Mouse (Mus musculus) ZHBTc4 (cell line): ENCODE measurements at regions not wholly inside any gene's neighbourhood (a gene's known extent, or its start where the extent isn't known, plus 50 kb on each side); places are given as distances from the start of the nearest gene placed in this dataset.
A peak's percentile ranks its signal among the peaks of the same experiment; 100 is the strongest.

Source experiments
- DNase-seq: peaks from one replicate; pipeline ENCODE4 v3.0.0-alpha.2; 2011; ENCODE audit warnings: low read depth, low spot score

GRCm38 (mm10) chr2:170294657-170295056 is 133.0 kb downstream of the Bcas1 start:
- no peak for DNase-seq

- DNase-seq: no peak
Measured at GRCm38 (mm10) chr2:170291841-170292655, 135.6 kb downstream of the Bcas1 start.

GRCm38 (mm10) chr2:170289378-170289960 is 138.2 kb downstream of the Bcas1 start:
- DNase-seq: peak; percentile 35

GRCm38 (mm10) chr2:170288787-170289186 is 138.9 kb downstream of the Bcas1 start:
- DNase-seq: no peak

GRCm38 (mm10) chr2:170288196-170288595 is 139.4 kb downstream of the Bcas1 start:
- no peak for DNase-seq

- DNase-seq: no peak
Measured at GRCm38 (mm10) chr2:170287301-170287885, 139.5 kb upstream of the Zfp217 start.

- DNase-seq: no peak
Measured at GRCm38 (mm10) chr2:170286773-170287172, 138.9 kb upstream of the Zfp217 start.

GRCm38 (mm10) chr2:170282463-170282862 is 134.6 kb upstream of the Zfp217 start:
- peak; percentile 68 for DNase-seq

- DNase-seq: no peak
Measured at GRCm38 (mm10) chr2:170281311-170282008, 133.6 kb upstream of the Zfp217 start.

- no peak for DNase-seq
Measured at GRCm38 (mm10) chr2:170280733-170281132, 132.8 kb upstream of the Zfp217 start.

- no peak for DNase-seq
Measured at GRCm38 (mm10) chr2:170277896-170278295, 130.0 kb upstream of the Zfp217 start.

GRCm38 (mm10) chr2:170277182-170277767 is 129.4 kb upstream of the Zfp217 start:
- DNase-seq: no peak

- no peak for DNase-seq
Measured at GRCm38 (mm10) chr2:170275687-170276086, 127.8 kb upstream of the Zfp217 start.

GRCm38 (mm10) chr2:170269926-170270577 is 122.1 kb upstream of the Zfp217 start:
- no peak for DNase-seq

GRCm38 (mm10) chr2:170268080-170268479 is 120.2 kb upstream of the Zfp217 start:
- DNase-seq: no peak

- DNase-seq: no peak
Measured at GRCm38 (mm10) chr2:170267152-170267551, 119.2 kb upstream of the Zfp217 start.

- peak; percentile 83 for DNase-seq
Measured at GRCm38 (mm10) chr2:170266407-170267101, 118.7 kb upstream of the Zfp217 start.

GRCm38 (mm10) chr2:170263594-170263993 is 115.7 kb upstream of the Zfp217 start:
- DNase-seq: no peak

GRCm38 (mm10) chr2:170261191-170261590 is 113.3 kb upstream of the Zfp217 start:
- peak; percentile 79 for DNase-seq

- DNase-seq: no peak
Measured at GRCm38 (mm10) chr2:170259662-170260457, 112.0 kb upstream of the Zfp217 start.
